Mouse (Mus musculus) embryonic stem cell, embryonic (primary cell): ENCODE results near the gene Cacnb3.

Source experiments
- CTCF ChIA-PET, 4 experiments: fragments of 300-600 bp in 2 of 4; fragments of 350-600 bp in 2 of 4; sonication (Branson Sonifier 250); formaldehyde crosslinking; loops; one replicate each; lab custom pipeline; 2022; ENCODE audit warnings: inconsistent platforms in 2 of 4; lab: Charles Lee
- POLR2A ChIA-PET, 4 experiments: fragments of 300-600 bp in 2 of 4; fragments of 350-600 bp in 2 of 4; sonication (Branson Sonifier 250); formaldehyde crosslinking; loops; one replicate each; lab custom pipeline; 2022; ENCODE audit warnings: antibody characterized with exemption in 4 of 4, inconsistent platforms in 1 of 4; lab: Charles Lee

Cacnb3 gene

GRCm38 (mm10) chr15:98672592-98672991 is 42.0 kb downstream of the Cacnb3 start:
- POLR2A ChIA-PET, result interaction anchor here in 2 of 4 experiments (0.6 to 1.8 kb wide), 8 partner anchors 8 to 81 kb away, joined by 3 to 7 read pairs (median 4); partner anchors contain the start of gene Ddx23 (in 2 of the 2)
- CTCF ChIA-PET, result interaction anchor here in 2 of 4 experiments (0.5 to 1.1 kb wide), 4 partner anchors 10 to 142 kb away, joined by 3 to 4 read pairs (median 4); partner anchors contain the start of gene Ddx23 (in 1 of the 2)

- ChIA-PET CTCF (interaction anchor here (0.6 to 2.1 kb wide), 7 partner anchors 9 to 132 kb away, joined by 3 to 5 read pairs (median 3); no protein-coding TSS in a partner anchor), POLR2A (interaction anchor here in 3 of 4 experiments (0.6 to 1.8 kb wide), 9 partner anchors 10 to 74 kb away, joined by 3 to 8 read pairs (median 4); partner anchors contain the start of gene Ddx23 (in 2 of the 3))
These were observed 43.1 kb downstream of the Cacnb3 start for GRCm38 (mm10) chr15:98673732-98674131.

GRCm38 (mm10) chr15:98674284-98674993 is 43.8 kb downstream of the Cacnb3 start:
- ChIA-PET POLR2A (interaction anchor here in 3 of 4 experiments (0.6 to 1.8 kb wide), 12 partner anchors 12 to 225 kb away, joined by 3 to 7 read pairs (median 3); partner anchors contain the start of genes Ddx23 (in 2 of the 3) and Arf3 (in 1 of the 3)), CTCF (interaction anchor here in 3 of 4 experiments (0.6 to 2.1 kb wide), 5 partner anchors 10 to 352 kb away, joined by 3 to 6 read pairs (median 4); no protein-coding TSS in a partner anchor)

- POLR2A ChIA-PET, result interaction anchor here in 3 of 4 experiments (0.7 to 3.9 kb wide), 13 partner anchors 12 to 243 kb away, joined by 3 to 39 read pairs (median 3); partner anchors contain the start of genes Ddx23 (in 2 of the 3), Arf3 (in 1 of the 3) and Lmbr1l (in 1 of the 3)
- CTCF ChIA-PET, result interaction anchor here in 3 of 4 experiments (0.5 to 2.1 kb wide), 5 partner anchors 11 to 258 kb away, joined by 3 to 5 read pairs (median 4); no protein-coding TSS in a partner anchor
These were observed 44.4 kb downstream of the Cacnb3 start for GRCm38 (mm10) chr15:98674994-98675545.

GRCm38 (mm10) chr15:98675634-98676250 is 45.1 kb downstream of the Cacnb3 start:
- ChIA-PET POLR2A (interaction anchor here (0.6 to 3.9 kb wide), 22 partner anchors 8 to 417 kb away, joined by 3 to 39 read pairs (median 8); partner anchors contain the start of genes Ddx23 (in 3 of the 4), Arf3 (in 1 of the 4), Cacnb3 (in 1 of the 4) and Dnajc22 (in 1 of the 4)), CTCF (interaction anchor here in 3 of 4 experiments (0.6 to 2.1 kb wide), 8 partner anchors 11 to 267 kb away, joined by 3 to 4 read pairs (median 4); no protein-coding TSS in a partner anchor)

- CTCF ChIA-PET, result interaction anchor here in 3 of 4 experiments (0.5 to 2.5 kb wide), 12 partner anchors 9 to 1661 kb away, joined by 3 to 7 read pairs (median 4); no protein-coding TSS in a partner anchor
- POLR2A ChIA-PET, result interaction anchor here (0.6 to 3.9 kb wide), 66 partner anchors 9 to 313 kb away, joined by 3 to 39 read pairs (median 6); partner anchors contain the start of genes Arf3 (in 3 of the 4), 4930415O20Rik (in 2 of the 4), Ddx23 (in 2 of the 4) and Fkbp11 (in 2 of the 4)
These were observed 45.8 kb downstream of the Cacnb3 start for GRCm38 (mm10) chr15:98676471-98676870.

GRCm38 (mm10) chr15:98676940-98677728 is 46.5 kb downstream of the Cacnb3 start, which contains the start of gene Rnd1:
TSS of gene Rnd1 (minus strand) at chr15:98677461.
- ChIA-PET POLR2A (interaction anchor here (0.5 to 3.9 kb wide), 117 partner anchors 9 to 564 kb away, joined by 3 to 39 read pairs (median 4); partner anchors contain the start of genes Arf3 (in 3 of the 4), 4930415O20Rik (in 2 of the 4), Ccdc65 (in 2 of the 4) and Ddx23 (in 2 of the 4)), CTCF (interaction anchor here in 3 of 4 experiments (0.5 to 2.5 kb wide), 15 partner anchors 8 to 1661 kb away, joined by 3 to 8 read pairs (median 4); partner anchors contain the start of gene Ccdc65 (in 1 of the 3))

GRCm38 (mm10) chr15:98677977-98678376 is 47.3 kb downstream of the Cacnb3 start:
- POLR2A ChIA-PET, result interaction anchor here (0.5 to 3.9 kb wide), 103 partner anchors 8 to 565 kb away, joined by 3 to 39 read pairs (median 4); partner anchors contain the start of genes Arf3 (in 3 of the 4), Ccdc65 (in 2 of the 4), Ddx23 (in 2 of the 4) and Fkbp11 (in 2 of the 4)
- CTCF ChIA-PET, result interaction anchor here in 3 of 4 experiments (0.5 to 2.5 kb wide), 9 partner anchors 21 to 161 kb away, joined by 3 to 8 read pairs (median 5); partner anchors contain the start of gene Ccdc65 (in 1 of the 3)

- POLR2A ChIA-PET, result interaction anchor here in 2 of 4 experiments (0.6 to 1.4 kb wide), 3 partner anchors 16 to 1004 kb away, joined by 4 to 6 read pairs (median 5); no protein-coding TSS in a partner anchor
- CTCF ChIA-PET, result interaction anchor here in 1 of 4 experiments (0.6 kb wide), 1 partner anchor 20 kb away, joined by 3 read pairs; no protein-coding TSS in a partner anchor
These were observed 50.0 kb downstream of the Cacnb3 start for GRCm38 (mm10) chr15:98680660-98681059.

GRCm38 (mm10) chr15:98681633-98682032 is 51.0 kb downstream of the Cacnb3 start:
- POLR2A ChIA-PET, result interaction anchor here in 1 of 4 experiments (0.9 kb wide), 1 partner anchor 14 kb away, joined by 3 read pairs; no protein-coding TSS in a partner anchor
- CTCF ChIA-PET, result interaction anchor here in 1 of 4 experiments (0.7 kb wide), 1 partner anchor 629 kb away, joined by 3 read pairs; no protein-coding TSS in a partner anchor

- CTCF ChIA-PET, result interaction anchor here in 1 of 4 experiments (0.6 kb wide), 1 partner anchor 12 kb away, joined by 3 read pairs; no protein-coding TSS in a partner anchor
- POLR2A ChIA-PET, result interaction anchor here in 2 of 4 experiments (0.6 to 0.9 kb wide), 2 partner anchors 44 to 93 kb away, joined by 3 read pairs; no protein-coding TSS in a partner anchor
These were observed 52.5 kb downstream of the Cacnb3 start for GRCm38 (mm10) chr15:98683177-98683576.

- ChIA-PET POLR2A (interaction anchor here in 2 of 4 experiments (0.6 to 0.9 kb wide), 2 partner anchors 44 to 93 kb away, joined by 3 read pairs; no protein-coding TSS in a partner anchor), CTCF (interaction anchor here in 1 of 4 experiments (0.6 kb wide), 1 partner anchor 12 kb away, joined by 3 read pairs; no protein-coding TSS in a partner anchor)
These were observed 53.1 kb downstream of the Cacnb3 start for GRCm38 (mm10) chr15:98683746-98684145.

- CTCF ChIA-PET, result interaction anchor here in 3 of 4 experiments (0.6 to 1.5 kb wide), 11 partner anchors 9 to 1352 kb away, joined by 3 to 7 read pairs (median 3); partner anchors contain the start of genes Adcy6 (in 1 of the 3), Cacnb3 (in 1 of the 3) and Ccdc65 (in 1 of the 3)
- POLR2A ChIA-PET, result interaction anchor here in 3 of 4 experiments (0.6 to 2.5 kb wide), 7 partner anchors 8 to 36 kb away, joined by 3 to 11 read pairs (median 3); partner anchors contain the start of gene Rnd1 (in 3 of the 3)
These were observed 55.3 kb downstream of the Cacnb3 start for GRCm38 (mm10) chr15:98685926-98686325.

- CTCF ChIA-PET, result interaction anchor here in 1 of 4 experiments (2.2 kb wide), 1 partner anchor 10 kb away, joined by 9 read pairs; no protein-coding TSS in a partner anchor
- POLR2A ChIA-PET, result no interaction called here
These were observed 59.0 kb downstream of the Cacnb3 start for GRCm38 (mm10) chr15:98689682-98690081.
